Mouse (Mus musculus): ENCODE results near the gene Crkl.
"Not testable (repeated sequence)": the region's sequence is repeated elsewhere in the genome, so short reads cannot be mapped to it uniquely, and the experiment has no call there.

Crkl gene

GRCm38 (mm10) chr16:17486505-17486904 is 34.7 kb downstream of the Crkl start:
- DNase-seq (ENCODE audit: low spot score in 2 of 2): no peak

- DNase-seq (ENCODE audit: low spot score in 2 of 2): no peak
These were observed 37.0 kb downstream of the Crkl start for GRCm38 (mm10) chr16:17488478-17489468.

- DNase-seq (ENCODE audit: low spot score in 2 of 2): no peak
These were observed 37.8 kb downstream of the Crkl start, which contains the start of gene Aifm3 for GRCm38 (mm10) chr16:17489469-17490111. Aifm3 (plus strand) TSS chr16:17489611.

- DNase-seq (ENCODE audit: low spot score in 2 of 2): no peak
These were observed 39.4 kb downstream of the Crkl start for GRCm38 (mm10) chr16:17491154-17491553.

- peak in 1 of 2 experiments; percentile 64 for DNase-seq (ENCODE audit: low spot score in 2 of 2)
These were observed 40.2 kb downstream of the Crkl start for GRCm38 (mm10) chr16:17491896-17492561.

GRCm38 (mm10) chr16:17496499-17497305 is 44.9 kb downstream of the Crkl start:
- DNase-seq (ENCODE audit: low spot score in 2 of 2): peak; percentile 90 to 93

GRCm38 (mm10) chr16:17499249-17499883 is 47.6 kb downstream of the Crkl start:
- DNase-seq (ENCODE audit: low spot score in 2 of 2): no peak

- DNase-seq (ENCODE audit: low spot score in 2 of 2): no peak
These were observed 50.9 kb downstream of the Crkl start for GRCm38 (mm10) chr16:17502681-17503080.

GRCm38 (mm10) chr16:17507018-17507552 is 55.3 kb downstream of the Crkl start:
- DNase-seq (ENCODE audit: low spot score in 2 of 2): no peak

- not testable (repeated sequence) for DNase-seq (ENCODE audit: low spot score in 2 of 2)
These were observed 56.2 kb downstream of the Crkl start for GRCm38 (mm10) chr16:17508031-17508430.

- peak; percentile 87 to 88 for DNase-seq (ENCODE audit: low spot score in 2 of 2)
These were observed 56.9 kb downstream of the Crkl start, which contains the start of gene Lztr1 for GRCm38 (mm10) chr16:17508546-17509239. Lztr1 (plus strand) TSS chr16:17508688.

- DNase-seq (ENCODE audit: low spot score in 2 of 2): no peak
These were observed 57.4 kb downstream of the Crkl start for GRCm38 (mm10) chr16:17509240-17509597.

GRCm38 (mm10) chr16:17510143-17510542 is 58.4 kb downstream of the Crkl start:
- DNase-seq (ENCODE audit: low spot score in 2 of 2): no peak

GRCm38 (mm10) chr16:17510686-17511085 is 58.9 kb downstream of the Crkl start:
- DNase-seq (ENCODE audit: low spot score in 2 of 2): no peak

GRCm38 (mm10) chr16:17511431-17511830 is 59.6 kb downstream of the Crkl start:
- no peak for DNase-seq (ENCODE audit: low spot score in 2 of 2)

- no peak for DNase-seq (ENCODE audit: low spot score in 2 of 2)
These were observed 67.1 kb downstream of the Crkl start for GRCm38 (mm10) chr16:17518910-17519309.

- DNase-seq (ENCODE audit: low spot score in 2 of 2): no peak
These were observed 72.4 kb downstream of the Crkl start for GRCm38 (mm10) chr16:17524156-17524555.

- no peak for DNase-seq (ENCODE audit: low spot score in 2 of 2)
These were observed 73.7 kb downstream of the Crkl start for GRCm38 (mm10) chr16:17525524-17525923.

- DNase-seq (ENCODE audit: low spot score in 2 of 2): no peak
These were observed 74.4 kb downstream of the Crkl start for GRCm38 (mm10) chr16:17526223-17526622.

- no peak for DNase-seq (ENCODE audit: low spot score in 2 of 2)
These were observed 75.8 kb downstream of the Crkl start for GRCm38 (mm10) chr16:17527606-17528005.
